11 mouse cellular contexts compared by ENCODE assay signal in the genomic region with DNA sequence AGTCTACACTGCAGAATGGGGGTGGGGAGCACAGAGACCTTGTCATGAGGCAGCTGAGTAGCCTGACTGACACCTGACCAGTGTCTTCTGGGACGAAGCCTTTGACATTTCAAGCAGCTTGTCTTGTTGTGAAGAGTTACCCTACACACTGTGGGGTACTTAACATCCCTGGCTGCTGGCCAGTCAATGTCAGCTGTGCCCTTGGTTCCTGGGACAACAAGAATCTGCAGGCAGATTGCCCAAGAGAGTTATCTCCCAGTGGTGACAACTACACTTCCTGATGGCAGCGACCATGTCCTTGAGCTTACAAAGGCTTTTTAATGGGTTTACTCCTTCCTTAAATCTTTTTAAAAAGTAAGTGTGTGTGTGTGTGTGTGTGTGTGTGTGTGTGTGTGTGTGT.
DNase-seq lines count a peak whose midpoint lies in the region; ATAC-seq lines count a peak whose summit lies in the region.
"Had no signal": no experiment of that assay in that cellular context is flagged by ENCODE, and none has a peak within 500 bp of the region (broad histone marks: within the 10 kb centered on the region; RNA-seq: fewer than 3 reads in every experiment).

No protein-coding gene starts in this region.

- no peaks in the 10 kb centered on the region for H3K36me3 ChIP-seq in heart, embryonic 13.5 days

- WGBS in heart, embryonic 13.5 days: 13% methylated on average over 2 of the region's 2 CpGs

- DNase-seq in heart, adult 18-20 months: peak; percentile 54 to 63
- DNase-seq in heart, adult 8-10 months (ENCODE audit: low spot score): no peak
- DNase-seq in ovary, adult 18-20 months (ENCODE audit: low spot score): peak; percentile 70
- DNase-seq in ovary, postnatal 14 days (ENCODE audit: low spot score): no peak
- peak; percentile 40 for DNase-seq in testis, postnatal 14 days (ENCODE audit: low spot score)
- DNase-seq in spleen, adult 12 weeks (ENCODE audit: low spot score): no peak
- no peak for DNase-seq in left cerebral cortex, adult 9 months (ENCODE audit: low spot score in 2 of 2)
- DNase-seq: cerebellum, postnatal 25 days had no signal

- no peaks in the 10 kb centered on the region; the same call in 1 of the 2 replicates for H3K27me3 ChIP-seq in heart, embryonic 13.5 days (replicated peaks)
- H3K27me3 ChIP-seq: CH12.LX had no signal

- ATAC-seq in heart, embryonic 13.5 days (ENCODE audit: extremely low read depth, insufficient number of reproducible peaks, low FRiP score, low TSS enrichment): peak; percentile 31; the same call in 1 of the 2 replicates

- no peak overlapping the region for H3K4me3 ChIP-seq in heart, embryonic 13.5 days

- no peak overlapping the region for H3K9ac ChIP-seq in heart, embryonic 13.5 days
- H3K9ac ChIP-seq: liver, embryonic 14.5 days had no signal

- peaks cover 54% of the 10 kb centered on the region for H3K4me1 ChIP-seq in heart, embryonic 13.5 days

- no peaks in the 10 kb centered on the region for H3K9me3 ChIP-seq in heart, embryonic 13.5 days

- peak overlapping the region; percentile 68 for H3K27ac ChIP-seq in heart, embryonic 13.5 days (replicated peaks)
- H3K27ac ChIP-seq: liver, embryonic 14.5 days had no signal

- H3K4me2 ChIP-seq in heart, embryonic 13.5 days: peak overlapping the region; percentile 17; the same call in 1 of the 2 replicates

Comparison
In these comparisons a context has a peak if more than half of its experiments do, and no peak if none do; other contexts are left out.
1. DNase-seq: peak in heart, adult 18-20 months (2 of 2), ovary, adult 18-20 months (single experiment) and testis, postnatal 14 days (single experiment); none in heart, adult 8-10 months (single experiment), ovary, postnatal 14 days (single experiment), spleen, adult 12 weeks (single experiment) and left cerebral cortex, adult 9 months (0 of 2).